Mouse (Mus musculus): ENCODE measurements around the gene Slc22a21. TPM values are rescaled to one million over a fixed set of nuclear protein-coding genes. Genes with fewer than 3 reads are reported as not detected.

The Slc22a21 gene
- polyA plus RNA-seq (2014; fragmentation: Nextera tagmentation; extraction: Ambion mirVana) = 12.9 and 15.9 TPM in 2 replicates

GRCm38 (mm10) chr11:53979788-53980621 lies at the start of gene Slc22a21:
Gene Slc22a21, minus strand, starts transcription at chr11:53980332.
- no peaks in the 10 kb centered on the region for H3K27me3 ChIP-seq (ENCODE audit: control insufficient read depth, insufficient read depth, low read length)
- H3K9me3 ChIP-seq (ENCODE audit: control insufficient read depth, low read depth, low read length) = no peaks in the 10 kb centered on the region
- peak within 1 kb of the TSS; percentile 67 for H3K9ac ChIP-seq (replicated peaks; ENCODE audit: low read depth, low read length)
- H3K27ac ChIP-seq (ENCODE audit: low read length) = peak within 1 kb of the TSS; percentile 71
- 2% methylated on average over 73 of the region's 73 CpGs for WGBS
- H3K36me3 ChIP-seq (ENCODE audit: control insufficient read depth, insufficient read depth, low read length) = no peaks in the 10 kb centered on the region
- H3K4me1 ChIP-seq (ENCODE audit: control insufficient read depth, insufficient read depth, low read length) = no peaks in the 10 kb centered on the region
- peak; percentile 96 for ATAC-seq (ENCODE audit: insufficient number of reproducible peaks, insufficient read depth, low FRiP score, low read depth)
- H3K4me3 ChIP-seq (ENCODE audit: low read depth, low read length) = peak within 1 kb of the TSS; percentile 53
- peak within 1 kb of the TSS; percentile 77 for H3K4me2 ChIP-seq (replicated peaks; ENCODE audit: low read depth, low read length)

- H3K27ac ChIP-seq (ENCODE audit: low read length) = no peak overlapping the region
- 82% methylated on average over 4 of the region's 4 CpGs for WGBS
- ATAC-seq (ENCODE audit: insufficient number of reproducible peaks, insufficient read depth, low FRiP score, low read depth) = no peak
Measured at GRCm38 (mm10) chr11:54028997-54029396, 48.9 kb upstream of the Slc22a21 start.

GRCm38 (mm10) chr11:54028044-54028951 lies 48.2 kb upstream of the Slc22a21 start, which contains the start of gene Slc22a4:
Gene Slc22a4, minus strand, starts transcription at chr11:54028090.
- 4% methylated on average over 61 of the region's 61 CpGs for WGBS
- no peak within 1 kb of the TSS for H3K27ac ChIP-seq (ENCODE audit: low read length)
- H3K36me3 ChIP-seq (ENCODE audit: control insufficient read depth, insufficient read depth, low read length) = no peaks in the 10 kb centered on the region
- peak within 1 kb of the TSS; percentile 92 for H3K4me2 ChIP-seq (replicated peaks; ENCODE audit: low read depth, low read length)
- peak; percentile 87; the same call in 1 of the 2 replicates for ATAC-seq (ENCODE audit: insufficient number of reproducible peaks, insufficient read depth, low FRiP score, low read depth)
- peak within 1 kb of the TSS; percentile 47 for H3K4me3 ChIP-seq (ENCODE audit: low read depth, low read length)
- H3K4me1 ChIP-seq (ENCODE audit: control insufficient read depth, insufficient read depth, low read length) = peaks cover 6% of the 10 kb centered on the region; the same call in 1 of the 2 replicates
- peak within 1 kb of the TSS; percentile 36; the same call in 1 of the 2 replicates for H3K9ac ChIP-seq (replicated peaks; ENCODE audit: low read depth, low read length)
- no peaks in the 10 kb centered on the region for H3K9me3 ChIP-seq (ENCODE audit: control insufficient read depth, low read depth, low read length)
- no peaks in the 10 kb centered on the region for H3K27me3 ChIP-seq (ENCODE audit: control insufficient read depth, insufficient read depth, low read length)

More at GRCm38 (mm10) chr11:54028997-54029396, 48.9 kb upstream of the Slc22a21 start:
- Histone ChIP-seq H3K4me1 (ENCODE audit: control insufficient read depth, insufficient read depth, low read length) (peaks cover 6% of the 10 kb centered on the region; the same call in 1 of the 2 replicates), H3K27me3 (ENCODE audit: control insufficient read depth, insufficient read depth, low read length) (no peaks in the 10 kb centered on the region), H3K9ac (replicated peaks; ENCODE audit: low read depth, low read length) (no peak overlapping the region), H3K9me3 (ENCODE audit: control insufficient read depth, low read depth, low read length) (no peaks in the 10 kb centered on the region), H3K4me2 (replicated peaks; ENCODE audit: low read depth, low read length) (peak overlapping the region; percentile 92), H3K4me3 (ENCODE audit: low read depth, low read length) (peak overlapping the region; percentile 47), H3K36me3 (ENCODE audit: control insufficient read depth, insufficient read depth, low read length) (no peaks in the 10 kb centered on the region)

- ATAC-seq (ENCODE audit: insufficient number of reproducible peaks, insufficient read depth, low FRiP score, low read depth) = no peak
- WGBS = 18% methylated on average over 31 of the region's 31 CpGs
Measured at GRCm38 (mm10) chr11:54027131-54028043, 47.3 kb upstream of the Slc22a21 start.

GRCm38 (mm10) chr11:54026491-54027041 lies 46.4 kb upstream of the Slc22a21 start:
- 86% methylated on average over 1 of the region's 1 CpGs for WGBS
- no peak overlapping the region for H3K4me3 ChIP-seq (ENCODE audit: low read depth, low read length)
- H3K4me2 ChIP-seq (replicated peaks; ENCODE audit: low read depth, low read length) = no peak overlapping the region

More at GRCm38 (mm10) chr11:54027131-54028043, 47.3 kb upstream of the Slc22a21 start:
- no peak overlapping the region for H3K9ac ChIP-seq (replicated peaks; ENCODE audit: low read depth, low read length)
- no peaks in the 10 kb centered on the region for H3K27me3 ChIP-seq (ENCODE audit: control insufficient read depth, insufficient read depth, low read length)
- no peaks in the 10 kb centered on the region for H3K36me3 ChIP-seq (ENCODE audit: control insufficient read depth, insufficient read depth, low read length)
- peaks cover 6% of the 10 kb centered on the region; the same call in 1 of the 2 replicates for H3K4me1 ChIP-seq (ENCODE audit: control insufficient read depth, insufficient read depth, low read length)
- H3K27ac ChIP-seq (ENCODE audit: low read length) = no peak overlapping the region
- peak overlapping the region; percentile 92 for H3K4me2 ChIP-seq (replicated peaks; ENCODE audit: low read depth, low read length)
- no peaks in the 10 kb centered on the region for H3K9me3 ChIP-seq (ENCODE audit: control insufficient read depth, low read depth, low read length)
- peak overlapping the region; percentile 47 for H3K4me3 ChIP-seq (ENCODE audit: low read depth, low read length)

GRCm38 (mm10) chr11:54021396-54022093 lies 41.4 kb upstream of the Slc22a21 start:
- ATAC-seq (ENCODE audit: insufficient number of reproducible peaks, insufficient read depth, low FRiP score, low read depth) = no peak
- 69% methylated on average over 5 of the region's 5 CpGs for WGBS
- no peaks in the 10 kb centered on the region for H3K27me3 ChIP-seq (ENCODE audit: control insufficient read depth, insufficient read depth, low read length)
- no peaks in the 10 kb centered on the region for H3K36me3 ChIP-seq (ENCODE audit: control insufficient read depth, insufficient read depth, low read length)
- no peaks in the 10 kb centered on the region for H3K4me1 ChIP-seq (ENCODE audit: control insufficient read depth, insufficient read depth, low read length)
- H3K4me3 ChIP-seq (ENCODE audit: low read depth, low read length) = no peak overlapping the region
- H3K9ac ChIP-seq (replicated peaks; ENCODE audit: low read depth, low read length) = no peak overlapping the region
- no peak overlapping the region for H3K27ac ChIP-seq (ENCODE audit: low read length)
- no peaks in the 10 kb centered on the region for H3K9me3 ChIP-seq (ENCODE audit: control insufficient read depth, low read depth, low read length)
- no peak overlapping the region for H3K4me2 ChIP-seq (replicated peaks; ENCODE audit: low read depth, low read length)

More at GRCm38 (mm10) chr11:54026491-54027041, 46.4 kb upstream of the Slc22a21 start:
- no peak overlapping the region for H3K27ac ChIP-seq (ENCODE audit: low read length)
- peaks cover 6% of the 10 kb centered on the region; the same call in 1 of the 2 replicates for H3K4me1 ChIP-seq (ENCODE audit: control insufficient read depth, insufficient read depth, low read length)
- no peaks in the 10 kb centered on the region for H3K36me3 ChIP-seq (ENCODE audit: control insufficient read depth, insufficient read depth, low read length)
- H3K9me3 ChIP-seq (ENCODE audit: control insufficient read depth, low read depth, low read length) = no peaks in the 10 kb centered on the region
- H3K27me3 ChIP-seq (ENCODE audit: control insufficient read depth, insufficient read depth, low read length) = no peaks in the 10 kb centered on the region
- H3K9ac ChIP-seq (replicated peaks; ENCODE audit: low read depth, low read length) = no peak overlapping the region
- ATAC-seq (ENCODE audit: insufficient number of reproducible peaks, insufficient read depth, low FRiP score, low read depth) = no peak
